Mouse (Mus musculus): ENCODE measurements around the gene Mitf. TPM values are rescaled to one million over a fixed set of nuclear protein-coding genes. Genes with fewer than 3 reads are reported as not detected.

Mitf gene
- polyA plus RNA-seq, 1 experiment from 2014 or later: 1.5 TPM

- Histone ChIP-seq H3K27me3 (ENCODE audit: control insufficient read depth, insufficient read depth, low read length) (no peaks in the 10 kb centered on the region), H3K4me3 (ENCODE audit: low read depth, low read length) (no peak overlapping the region), H3K27ac (replicated peaks) (no peak overlapping the region), H3K9ac (ENCODE audit: low read length) (no peak overlapping the region), H3K4me2 (replicated peaks; ENCODE audit: low read depth) (no peak overlapping the region), H3K9me3 (ENCODE audit: control insufficient read depth, low read length) (no peaks in the 10 kb centered on the region), H3K36me3 (ENCODE audit: control insufficient read depth, insufficient read depth, low read length) (no peaks in the 10 kb centered on the region), H3K4me1 (replicated peaks; ENCODE audit: control insufficient read depth, insufficient read depth) (no peaks in the 10 kb centered on the region)
- DNase-seq (ENCODE audit: low spot score) (no peak), ATAC-seq (ENCODE audit: low FRiP score, low TSS enrichment) (no peak)
- 77% methylated on average over 7 of the region's 7 CpGs for WGBS
- TF ChIP-seq EP300 (optimal IDR thresholded peaks at IDR 0.05): no peak
- TF ChIP-seq CTCF (IDR thresholded peaks at IDR 0.05; ENCODE audit: low read depth): no peak
Observed at GRCm38 (mm10) chr6:97918481-97918880, 111.6 kb downstream of the Mitf start.

GRCm38 (mm10) chr6:97919287-97919686, 112.4 kb downstream of the Mitf start:
- no peak overlapping the region for H3K4me3 ChIP-seq (ENCODE audit: low read depth, low read length)
- no peaks in the 10 kb centered on the region for H3K9me3 ChIP-seq (ENCODE audit: control insufficient read depth, low read length)
- H3K9ac ChIP-seq (ENCODE audit: low read length): no peak overlapping the region
- H3K36me3 ChIP-seq (ENCODE audit: control insufficient read depth, insufficient read depth, low read length): no peaks in the 10 kb centered on the region
- DNase-seq (ENCODE audit: low spot score) (no peak), ATAC-seq (ENCODE audit: low FRiP score, low TSS enrichment) (no peak)
- TF ChIP-seq EP300 (optimal IDR thresholded peaks at IDR 0.05) (no peak), CTCF (IDR thresholded peaks at IDR 0.05; ENCODE audit: low read depth) (no peak)
- no peak overlapping the region for H3K4me2 ChIP-seq (replicated peaks; ENCODE audit: low read depth)
- no peaks in the 10 kb centered on the region for H3K27me3 ChIP-seq (ENCODE audit: control insufficient read depth, insufficient read depth, low read length)
- WGBS: 38% methylated on average over 8 of the region's 8 CpGs
- no peaks in the 10 kb centered on the region for H3K4me1 ChIP-seq (replicated peaks; ENCODE audit: control insufficient read depth, insufficient read depth)
- no peak overlapping the region for H3K27ac ChIP-seq (replicated peaks)

DNA sequence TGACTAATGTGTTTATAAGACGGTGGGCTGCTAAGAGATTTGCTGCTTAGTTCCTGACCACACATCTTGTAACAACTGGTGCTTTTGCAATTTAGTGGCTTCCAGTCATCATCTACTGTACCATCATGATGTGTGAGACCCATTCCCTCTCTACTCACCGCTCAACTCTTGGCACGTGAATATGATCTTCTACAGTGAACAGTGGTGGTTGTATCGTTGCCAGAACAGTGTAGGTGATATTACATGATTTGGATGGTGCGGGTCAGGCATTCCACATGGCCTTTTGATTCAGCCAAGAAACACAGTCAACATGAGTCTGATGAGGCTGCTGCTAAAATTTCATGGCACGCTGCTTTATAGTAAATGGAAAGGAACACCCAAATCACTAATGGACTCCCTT, 114.7 kb downstream of the Mitf start:
- WGBS: 75% methylated on average over 6 of the region's 6 CpGs
- no peak overlapping the region for H3K27ac ChIP-seq (replicated peaks)
- H3K4me1 ChIP-seq (replicated peaks; ENCODE audit: control insufficient read depth, insufficient read depth): no peaks in the 10 kb centered on the region
- H3K4me2 ChIP-seq (replicated peaks; ENCODE audit: low read depth): no peak overlapping the region
- DNase-seq (ENCODE audit: low spot score) (no peak), ATAC-seq (ENCODE audit: low FRiP score, low TSS enrichment) (no peak)
- no peaks in the 10 kb centered on the region for H3K9me3 ChIP-seq (ENCODE audit: control insufficient read depth, low read length)
- no peak overlapping the region for H3K9ac ChIP-seq (ENCODE audit: low read length)
- H3K4me3 ChIP-seq (ENCODE audit: low read depth, low read length): no peak overlapping the region
- H3K27me3 ChIP-seq (ENCODE audit: control insufficient read depth, insufficient read depth, low read length): no peaks in the 10 kb centered on the region
- TF ChIP-seq EP300 (optimal IDR thresholded peaks at IDR 0.05) (no peak), CTCF (IDR thresholded peaks at IDR 0.05; ENCODE audit: low read depth) (no peak)
- no peaks in the 10 kb centered on the region for H3K36me3 ChIP-seq (ENCODE audit: control insufficient read depth, insufficient read depth, low read length)

DNA sequence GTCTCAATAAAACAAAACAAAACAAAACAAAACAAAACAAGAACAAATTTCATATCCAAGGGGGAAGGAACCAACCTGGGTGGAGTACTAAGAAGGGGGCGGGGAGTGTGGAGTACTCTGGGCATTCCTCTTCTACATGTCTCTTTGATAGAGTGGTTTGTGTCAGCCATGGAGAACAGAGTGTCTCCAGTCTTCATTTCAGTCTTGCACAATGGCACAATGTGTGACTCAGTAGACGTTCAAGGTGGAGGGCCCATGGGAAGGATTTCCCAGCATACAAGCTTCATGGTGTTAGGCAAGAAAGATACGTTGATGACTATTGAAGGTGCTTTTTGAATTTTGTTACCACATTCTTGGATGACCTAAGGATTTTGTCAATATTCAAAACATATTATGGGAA, 117.4 kb downstream of the Mitf start:
- ATAC-seq (ENCODE audit: low FRiP score, low TSS enrichment) (no peak), DNase-seq (ENCODE audit: low spot score) (no peak)
- TF ChIP-seq CTCF (IDR thresholded peaks at IDR 0.05; ENCODE audit: low read depth): no peak
- TF ChIP-seq EP300 (optimal IDR thresholded peaks at IDR 0.05): no peak
- H3K27ac ChIP-seq (replicated peaks): no peak overlapping the region
- H3K4me3 ChIP-seq (ENCODE audit: low read depth, low read length): no peak overlapping the region
- no peaks in the 10 kb centered on the region for H3K4me1 ChIP-seq (replicated peaks; ENCODE audit: control insufficient read depth, insufficient read depth)
- WGBS: 83% methylated on average over 3 of the region's 3 CpGs
- no peak overlapping the region for H3K9ac ChIP-seq (ENCODE audit: low read length)
- H3K27me3 ChIP-seq (ENCODE audit: control insufficient read depth, insufficient read depth, low read length): no peaks in the 10 kb centered on the region
- no peak overlapping the region for H3K4me2 ChIP-seq (replicated peaks; ENCODE audit: low read depth)
- H3K9me3 ChIP-seq (ENCODE audit: control insufficient read depth, low read length): no peaks in the 10 kb centered on the region
- no peaks in the 10 kb centered on the region for H3K36me3 ChIP-seq (ENCODE audit: control insufficient read depth, insufficient read depth, low read length)

GRCm38 (mm10) chr6:97929051-97929450, 122.2 kb downstream of the Mitf start:
- H3K9ac ChIP-seq (ENCODE audit: low read length): no peak overlapping the region
- no peaks in the 10 kb centered on the region for H3K27me3 ChIP-seq (ENCODE audit: control insufficient read depth, insufficient read depth, low read length)
- H3K27ac ChIP-seq (replicated peaks): no peak overlapping the region
- no peak for ATAC-seq (ENCODE audit: low FRiP score, low TSS enrichment)
- DNase-seq (ENCODE audit: low spot score): no peak
- H3K4me2 ChIP-seq (replicated peaks; ENCODE audit: low read depth): no peak overlapping the region
- TF ChIP-seq EP300 (optimal IDR thresholded peaks at IDR 0.05) (no peak), CTCF (IDR thresholded peaks at IDR 0.05; ENCODE audit: low read depth) (no peak)
- H3K36me3 ChIP-seq (ENCODE audit: control insufficient read depth, insufficient read depth, low read length): no peaks in the 10 kb centered on the region
- WGBS: 46% methylated on average over 3 of the region's 3 CpGs
- no peaks in the 10 kb centered on the region for H3K9me3 ChIP-seq (ENCODE audit: control insufficient read depth, low read length)
- no peak overlapping the region for H3K4me3 ChIP-seq (ENCODE audit: low read depth, low read length)
- no peaks in the 10 kb centered on the region for H3K4me1 ChIP-seq (replicated peaks; ENCODE audit: control insufficient read depth, insufficient read depth)

GRCm38 (mm10) chr6:97929466-97929865, 122.6 kb downstream of the Mitf start:
- DNase-seq (ENCODE audit: low spot score): peak; percentile 39
- WGBS: 43% methylated on average over 7 of the region's 7 CpGs
- peak overlapping the region; percentile 10; the same call in 1 of the 2 replicates for H3K4me3 ChIP-seq (ENCODE audit: low read depth, low read length)

More at GRCm38 (mm10) chr6:97929466-97929865, 122.6 kb downstream of the Mitf start:
- ATAC-seq (ENCODE audit: low FRiP score, low TSS enrichment): peak; percentile 47; the same call in 1 of the 2 replicates
- Histone ChIP-seq H3K4me2 (replicated peaks; ENCODE audit: low read depth) (peak overlapping the region; percentile 23), H3K27me3 (ENCODE audit: control insufficient read depth, insufficient read depth, low read length) (no peaks in the 10 kb centered on the region), H3K27ac (replicated peaks) (no peak overlapping the region), H3K4me1 (replicated peaks; ENCODE audit: control insufficient read depth, insufficient read depth) (no peaks in the 10 kb centered on the region), H3K9me3 (ENCODE audit: control insufficient read depth, low read length) (no peaks in the 10 kb centered on the region), H3K36me3 (ENCODE audit: control insufficient read depth, insufficient read depth, low read length) (no peaks in the 10 kb centered on the region), H3K9ac (ENCODE audit: low read length) (no peak overlapping the region)
- TF ChIP-seq EP300 (optimal IDR thresholded peaks at IDR 0.05): no peak
- no peak for TF ChIP-seq CTCF (IDR thresholded peaks at IDR 0.05; ENCODE audit: low read depth)
